Mouse (Mus musculus) left cerebral cortex, adult 8-10 months (tissue): Measurements from ENCODE around the gene Ell. TPM values are rescaled to one million over a fixed set of nuclear protein-coding genes. Genes with fewer than 3 reads are reported as not detected.

ENCODE experiments used
- DNase-seq, 2 experiments: peaks; one replicate each; pipeline ENCODE4 v3.0.0; 2022; ENCODE audit warnings: low spot score in 2 of 2
- total RNA-seq, 4 experiments: library from RNA; stranded (reverse); gene quantifications; 2 replicates each; pipeline ENCODE4 v1.2.4; 2022

Gene Ell
- total RNA-seq, 4 experiments from 2014 or later, result 17.6 to 25.3 (median 19.2) TPM

DNA sequence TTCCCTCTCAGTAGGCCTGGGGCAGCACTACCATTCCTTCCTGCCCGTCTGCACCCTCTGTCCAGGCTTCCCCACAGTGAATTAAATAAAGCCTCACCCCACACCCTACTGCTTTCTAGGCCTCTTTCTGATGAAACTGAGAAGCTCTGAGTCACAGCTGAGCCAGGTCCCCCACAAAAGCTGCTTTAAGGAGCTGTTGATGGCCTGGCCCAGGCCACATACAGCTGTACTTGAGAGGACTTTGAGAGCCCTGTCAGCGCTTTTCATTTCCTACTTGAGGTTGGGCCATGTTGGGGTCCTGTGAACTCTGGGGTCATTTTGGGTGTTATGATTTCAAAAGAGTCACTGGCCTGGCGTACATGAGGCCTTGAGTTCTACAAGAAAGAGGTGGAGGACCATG, 4.0 kb upstream of the Ell start:
- DNase-seq, result no peak

DNA sequence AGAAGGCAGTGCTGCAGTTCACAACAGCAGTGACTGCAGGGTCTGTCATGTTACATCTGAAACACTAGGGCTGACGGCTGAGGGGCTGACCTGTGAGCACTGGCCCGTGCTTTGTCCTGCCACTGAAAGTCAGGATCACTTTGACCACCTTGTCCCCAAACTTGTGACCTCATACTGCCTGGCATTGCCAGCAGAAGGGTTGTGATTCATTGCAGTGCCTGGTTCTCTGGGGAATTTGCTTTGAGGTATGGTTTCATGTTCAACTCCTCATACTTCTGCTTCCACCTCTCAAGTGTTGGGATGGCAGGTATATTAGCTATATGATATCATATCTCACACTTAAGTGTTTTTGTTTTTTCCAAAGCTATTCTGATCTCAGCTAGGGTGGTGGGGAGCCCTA, 3.6 kb upstream of the Ell start:
- no peak for DNase-seq

DNA sequence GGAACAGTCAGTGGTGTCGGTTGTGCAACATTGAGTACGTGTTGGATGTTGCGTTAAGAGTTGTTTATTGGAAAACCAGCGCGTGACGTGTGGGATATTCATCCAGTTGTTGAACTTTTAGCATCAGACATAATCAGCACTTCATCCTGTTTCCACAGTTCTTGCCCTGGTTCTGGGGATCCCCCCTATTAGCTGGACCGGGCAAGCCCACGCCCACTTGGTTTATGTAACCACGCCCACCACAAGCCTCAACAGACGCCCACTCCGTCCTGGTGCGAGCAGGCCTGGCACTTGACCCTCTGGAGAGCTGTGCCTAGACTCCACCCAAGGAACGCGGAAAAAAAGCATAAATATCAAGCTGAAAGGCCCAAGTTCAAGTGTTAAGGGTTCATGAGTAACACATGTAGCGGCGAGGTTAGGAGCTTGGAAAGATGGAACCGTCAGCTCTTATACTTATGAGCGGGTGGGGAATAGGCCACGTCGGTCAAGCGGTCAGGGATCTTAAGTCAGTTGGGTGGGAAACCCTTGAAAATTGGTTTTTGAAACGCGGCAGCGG, 1.2 kb upstream of the Ell start:
- no peak for DNase-seq

DNA sequence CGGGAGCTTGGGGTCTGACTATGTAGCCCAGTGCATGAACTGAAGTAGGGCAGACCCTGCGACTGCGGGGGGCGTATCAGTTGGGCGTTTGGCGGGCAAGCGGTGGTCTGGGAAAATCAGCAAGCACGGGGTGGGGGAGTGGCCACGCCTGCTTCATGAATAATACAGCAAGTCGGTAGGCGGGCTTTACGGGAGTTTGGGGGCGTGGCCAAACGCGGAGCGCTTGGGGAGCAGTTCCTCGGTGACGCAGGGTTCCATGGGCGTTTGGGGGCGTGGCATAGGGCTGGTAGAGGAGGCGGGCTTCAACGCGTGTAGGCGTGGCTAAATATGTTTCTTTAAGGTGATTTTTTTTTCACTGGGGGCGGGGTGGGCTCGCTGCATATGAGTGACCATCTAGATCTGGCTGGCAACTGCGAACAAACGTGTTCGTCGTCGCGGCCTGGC, 602 bp upstream of the Ell start:
- DNase-seq, result peak; percentile 97 to 99

DNA sequence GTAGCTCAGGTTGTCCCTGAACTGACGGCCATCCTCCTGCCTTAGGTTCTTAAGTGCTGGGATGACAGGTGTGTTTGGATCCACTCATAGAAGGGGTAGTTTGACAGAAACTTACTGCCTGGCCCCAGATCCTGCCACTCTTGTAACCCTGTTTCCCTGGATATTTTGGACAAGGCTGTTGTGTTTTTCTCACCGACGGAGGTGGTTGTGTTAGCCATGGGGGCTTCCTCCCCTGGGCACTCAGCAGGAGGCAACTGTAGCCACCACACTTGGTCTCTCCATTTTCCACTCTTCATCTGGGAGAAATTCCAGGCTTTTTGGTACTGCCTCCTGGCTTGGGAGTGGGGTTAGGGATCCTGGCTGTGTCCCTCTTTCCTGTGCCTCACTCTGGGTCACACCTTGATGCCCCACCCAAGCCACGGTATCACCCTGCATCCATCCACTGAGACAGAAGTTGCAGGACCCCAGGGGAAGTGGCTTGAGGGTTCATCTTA, 803 bp downstream of the Ell start:
- DNase-seq, result no peak

DNA sequence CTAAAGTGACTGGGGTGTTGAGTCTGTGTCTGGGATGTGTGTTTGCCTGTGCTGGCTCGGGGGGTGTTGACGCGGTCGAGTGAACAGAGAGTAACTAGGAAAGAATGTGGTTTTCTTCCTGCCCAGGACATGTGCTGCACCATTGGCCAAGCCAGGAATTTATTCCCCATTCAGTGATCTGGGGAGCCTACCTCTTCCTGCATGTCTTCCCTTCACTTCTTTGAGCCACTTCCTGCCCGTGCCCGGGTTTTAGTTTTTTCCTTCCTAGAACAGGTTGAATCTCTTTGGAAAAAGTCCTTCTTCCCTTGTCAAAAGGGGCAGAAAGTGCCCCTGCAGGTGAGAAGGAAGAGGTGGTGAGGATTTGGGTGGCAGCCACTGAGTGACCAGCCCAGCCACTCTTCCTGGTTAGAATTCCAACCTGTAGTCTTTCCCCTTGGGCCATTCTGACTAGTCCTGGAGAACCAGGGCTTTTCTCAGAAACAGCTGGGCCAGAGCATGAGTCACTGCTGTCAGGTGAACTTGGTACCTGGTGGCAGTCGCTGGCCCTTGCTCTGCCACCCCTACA, 1.3 kb downstream of the Ell start:
- no peak for DNase-seq

DNA sequence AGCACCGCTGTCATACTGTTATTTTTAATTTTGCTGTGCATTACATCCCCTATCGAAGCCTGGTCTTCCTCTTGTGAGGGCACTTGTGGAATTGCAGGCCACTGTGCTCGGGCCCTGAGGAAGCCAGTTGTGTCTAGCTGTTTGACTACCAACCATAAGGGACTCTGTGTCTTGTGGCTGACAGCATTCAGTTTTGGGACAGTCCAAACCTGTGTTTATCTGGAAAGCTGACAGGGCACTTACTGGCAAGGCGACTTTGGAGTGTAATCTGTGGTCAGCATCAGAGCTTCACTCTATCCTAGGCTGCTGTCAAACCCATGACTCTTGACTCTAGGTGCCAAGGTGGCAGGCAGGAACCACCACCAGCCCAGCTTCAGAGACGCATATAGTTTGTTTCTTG, 1.8 kb downstream of the Ell start:
- DNase-seq, result no peak

DNA sequence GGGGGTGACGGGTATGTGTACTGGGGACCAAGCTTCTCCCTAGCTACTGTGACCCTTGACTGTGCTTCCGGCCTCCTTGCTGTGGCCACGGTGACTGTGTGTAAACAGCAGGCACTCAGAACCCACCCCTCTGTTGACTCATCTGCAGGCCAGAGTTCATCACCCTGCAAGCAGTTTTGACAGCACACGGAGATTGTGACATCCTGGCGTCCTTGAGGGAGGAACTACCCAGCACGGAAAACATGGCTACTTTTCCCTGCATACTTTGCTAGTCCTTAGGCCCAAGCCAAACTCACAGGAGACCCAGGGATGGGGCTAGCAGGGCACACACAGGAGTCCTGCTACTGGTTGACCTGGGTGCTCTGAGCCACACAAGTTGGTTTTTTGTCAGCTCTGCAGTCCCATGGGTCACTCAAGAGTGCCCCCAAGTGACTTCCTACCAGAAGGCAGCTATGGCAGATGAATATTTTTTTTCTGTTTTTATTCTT, 5.0 kb downstream of the Ell start:
- DNase-seq, result no peak

DNA sequence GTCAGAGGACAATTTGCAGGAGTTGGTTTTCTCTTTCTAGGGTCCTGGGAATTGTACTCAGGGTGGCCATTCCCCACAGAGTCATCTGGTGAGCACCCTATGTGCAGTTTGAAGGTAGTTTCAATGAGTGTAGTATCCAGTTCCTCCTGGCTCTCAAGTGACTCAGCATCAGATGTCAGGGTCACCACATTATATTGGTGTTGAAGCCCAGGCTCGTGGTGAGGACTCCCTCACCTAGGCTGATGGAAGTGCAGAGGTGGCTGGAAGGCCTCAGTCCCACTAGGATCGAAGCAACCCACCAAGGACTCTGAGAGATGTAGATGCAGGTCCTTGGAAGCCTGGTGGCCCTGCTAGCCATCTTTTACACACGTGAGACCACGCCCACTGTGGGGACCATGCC, 7.2 kb downstream of the Ell start:
- DNase-seq, result no peak

DNA sequence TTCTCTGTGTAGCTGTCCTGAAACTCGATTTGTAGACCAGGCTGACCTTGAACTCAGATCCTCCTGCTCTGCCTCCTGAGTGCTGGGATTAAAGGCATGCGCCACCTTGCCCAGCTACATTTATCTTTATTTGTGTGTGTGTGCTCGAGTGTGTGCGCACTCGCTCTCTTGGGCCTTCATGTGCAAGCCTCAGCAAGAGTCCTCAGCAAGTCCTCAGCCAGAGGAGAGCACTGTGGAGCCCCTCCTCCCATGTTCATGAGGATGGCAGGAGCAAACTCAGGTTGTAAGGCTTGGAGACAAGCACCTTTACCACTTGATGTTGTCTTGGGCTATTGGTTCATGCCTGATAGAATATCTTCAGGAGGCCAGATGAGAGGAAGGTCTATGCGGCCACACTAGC, 8.5 kb downstream of the Ell start:
- DNase-seq, result no peak

DNA sequence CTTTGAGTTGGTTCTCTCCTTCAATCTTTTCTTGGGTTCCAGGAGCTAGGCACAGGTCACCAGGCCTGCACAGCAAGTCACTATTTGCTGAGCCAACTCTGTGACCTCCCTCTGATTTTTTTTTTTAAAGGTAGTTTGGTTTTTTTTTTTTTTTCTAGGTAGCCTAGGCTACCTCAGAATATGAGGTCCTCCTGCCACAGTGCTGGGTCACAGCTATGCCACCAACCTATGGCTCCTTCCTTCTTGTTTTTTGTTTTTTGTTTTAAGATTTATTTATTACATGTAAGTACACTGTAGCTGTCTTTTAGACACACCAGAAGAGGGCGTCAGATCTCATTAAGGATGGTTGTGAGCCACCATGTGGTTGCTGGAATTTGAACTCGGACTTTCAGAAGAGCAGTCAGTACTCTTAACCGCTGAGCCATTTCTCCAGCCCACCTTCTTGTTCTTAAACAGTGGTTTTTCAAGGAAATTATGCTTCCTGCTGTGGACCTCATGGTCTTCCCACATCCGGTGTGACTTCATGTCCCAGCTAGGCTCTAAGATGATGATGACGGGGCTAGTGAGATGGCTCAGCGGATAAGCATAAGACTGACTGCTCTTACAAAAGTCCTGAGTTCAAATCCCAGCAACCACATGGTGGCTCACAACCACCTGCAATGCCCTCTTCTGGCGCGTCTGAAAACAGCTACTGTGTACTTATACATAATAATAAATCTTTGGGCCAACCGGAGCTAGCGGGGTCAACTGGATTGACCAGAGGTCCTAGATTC, 10.3 kb downstream of the Ell start:
- DNase-seq, result no peak

DNA sequence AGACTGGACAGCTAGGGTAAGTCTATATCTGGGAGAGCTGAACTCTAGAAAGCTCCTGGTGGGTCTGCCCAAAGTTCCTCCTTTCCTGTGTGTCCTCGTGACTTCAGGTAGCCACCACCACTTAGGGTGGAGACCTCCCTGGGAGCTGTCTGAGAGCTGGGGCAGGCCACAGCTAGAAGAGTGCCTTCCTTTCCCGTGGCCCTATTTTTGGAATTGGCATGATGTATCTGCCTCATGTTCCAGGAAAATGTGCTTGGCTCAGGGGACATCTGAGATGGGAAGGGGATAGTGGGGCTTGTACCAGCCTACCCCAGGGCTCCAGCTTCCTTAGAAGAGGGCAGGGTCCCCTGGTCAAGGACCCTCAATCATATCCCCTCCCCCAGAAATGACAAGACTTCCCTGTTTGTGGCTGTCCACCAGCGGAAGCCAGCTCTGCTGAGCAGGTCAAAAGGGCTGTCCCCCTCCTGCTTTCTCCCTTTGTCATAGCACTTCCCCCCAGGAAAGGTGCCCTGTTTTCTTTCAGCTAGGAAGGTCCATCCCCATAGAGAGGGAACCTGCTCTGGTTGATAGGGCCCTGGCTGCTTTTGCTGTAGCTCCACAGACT, 12.4 kb downstream of the Ell start:
- DNase-seq, result no peak

DNA sequence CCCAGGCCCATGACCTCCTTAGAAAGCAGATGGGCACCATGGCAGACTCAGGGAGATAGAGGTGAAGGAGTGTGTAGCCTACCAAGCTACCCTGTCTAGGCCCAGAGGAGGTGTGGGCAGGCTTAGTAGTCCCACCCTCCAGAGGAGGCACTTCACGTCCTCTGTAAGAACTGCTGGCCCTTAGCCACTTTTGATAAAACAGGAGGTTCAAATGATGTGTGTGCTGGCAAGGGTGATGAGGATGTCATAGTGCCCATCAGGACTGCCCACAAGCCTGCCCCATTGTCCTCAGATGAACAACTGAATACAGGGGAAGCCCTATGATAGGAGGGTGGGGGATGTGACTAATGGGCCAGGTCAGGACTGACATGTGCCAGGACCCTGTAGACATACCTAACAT, 13.6 kb downstream of the Ell start:
- no peak for DNase-seq

DNA sequence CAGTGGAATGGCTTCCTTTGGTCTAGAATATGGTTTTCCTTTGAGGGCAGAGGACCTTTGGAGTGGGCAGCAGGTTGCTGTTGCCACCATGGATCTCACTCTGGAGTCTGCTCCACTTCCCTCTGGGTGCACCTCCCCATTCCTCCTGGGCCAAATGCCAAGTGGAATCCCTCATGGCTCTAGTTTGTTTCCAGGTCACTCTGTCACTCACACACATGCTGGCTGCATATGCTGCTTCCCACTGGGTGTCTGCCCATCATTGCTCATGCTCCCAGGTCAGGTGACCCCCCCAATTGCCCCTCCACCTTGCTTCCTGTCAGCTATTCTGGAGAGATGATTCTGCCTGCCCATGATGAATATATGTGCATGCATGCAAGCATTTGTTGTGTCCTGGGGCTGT, 14.5 kb downstream of the Ell start:
- DNase-seq, result no peak

DNA sequence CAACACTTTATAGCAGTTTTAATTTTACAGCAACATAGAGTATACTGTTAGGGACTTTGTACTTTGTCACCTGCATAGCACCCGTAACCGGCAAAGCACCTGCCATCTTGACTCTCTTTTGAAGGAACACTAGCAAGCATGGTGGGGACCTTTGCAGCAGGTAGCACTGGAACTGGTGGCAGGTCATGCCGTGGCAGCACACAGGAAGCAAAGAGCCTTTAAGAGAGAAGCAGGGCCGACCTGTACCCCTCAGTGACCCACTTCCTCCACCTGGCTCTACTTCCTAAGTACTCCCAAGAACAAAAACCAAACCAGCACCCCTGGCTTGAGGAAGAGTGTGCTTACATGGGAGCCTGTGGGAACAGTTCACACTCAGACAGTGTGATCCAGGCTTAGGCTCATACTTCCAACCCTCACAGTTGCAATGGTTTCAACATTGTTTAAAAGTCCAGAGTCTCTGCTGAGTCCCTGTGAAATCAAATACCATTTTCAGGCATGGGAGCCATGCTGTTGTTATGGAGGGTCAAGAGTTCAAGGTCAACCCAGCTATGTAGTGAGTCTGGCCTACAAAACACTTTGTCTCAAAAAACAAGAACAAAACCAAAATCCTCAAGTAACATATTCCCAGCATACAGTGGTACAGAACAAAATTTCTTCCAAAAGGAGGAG, 16.0 kb downstream of the Ell start:
- DNase-seq, result no peak

DNA sequence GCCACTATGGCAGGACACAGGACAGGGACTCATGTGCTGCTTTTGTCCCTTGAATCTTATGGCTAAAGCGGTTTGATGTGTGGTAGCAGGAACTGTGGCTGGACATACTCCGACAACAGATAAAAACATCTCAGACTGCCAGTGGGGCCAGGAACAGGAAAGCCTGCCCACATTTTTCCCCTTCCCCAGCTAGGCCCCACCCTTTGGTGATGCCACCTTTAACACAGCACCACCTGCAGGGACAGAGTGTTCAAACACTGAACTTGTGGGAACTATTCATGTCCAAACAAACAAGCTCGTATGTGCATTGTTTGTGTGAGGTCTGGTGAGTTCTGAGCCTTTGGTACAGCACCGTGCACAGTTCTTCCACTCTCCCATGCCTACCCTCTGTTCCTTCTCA, 19.1 kb downstream of the Ell start:
- no peak for DNase-seq

DNA sequence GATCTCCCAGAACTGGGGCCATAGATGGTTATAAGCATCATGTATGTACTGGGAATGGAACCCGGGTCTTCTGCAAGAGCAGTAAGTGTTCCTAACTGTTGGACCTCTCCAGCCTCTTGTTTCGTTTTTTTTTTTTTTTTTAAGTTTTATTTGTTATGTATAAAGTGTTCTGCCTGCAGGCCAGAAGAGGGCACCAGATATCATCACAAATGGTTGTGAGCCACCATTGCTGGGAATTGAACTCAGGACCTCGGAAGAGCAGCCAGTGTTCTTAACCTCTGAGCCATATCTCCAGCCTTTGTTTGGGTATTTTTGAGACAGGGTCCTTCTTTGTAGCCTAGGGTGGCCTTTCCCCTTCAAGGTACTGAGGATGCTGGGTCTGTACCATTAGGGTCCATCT, 19.7 kb downstream of the Ell start:
- no peak for DNase-seq

DNA sequence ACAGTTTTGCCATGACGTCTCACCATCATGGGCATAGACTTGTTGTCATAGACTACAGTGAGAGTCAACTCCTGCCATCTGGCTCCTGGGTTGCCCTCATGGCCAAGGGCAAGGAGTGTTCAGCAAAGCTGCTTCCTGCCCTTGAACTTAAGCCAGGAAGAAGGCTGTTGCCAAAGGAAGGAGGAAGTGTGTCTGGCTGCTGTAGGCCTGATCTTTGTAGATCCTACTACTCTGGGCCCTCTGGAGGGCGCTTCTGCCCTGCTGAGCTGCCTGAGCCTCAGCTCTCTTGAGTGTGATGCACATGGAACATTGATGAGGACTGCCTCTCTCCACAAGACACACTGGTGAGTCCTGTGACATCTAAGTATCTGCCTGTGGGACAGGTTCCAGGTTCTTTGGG, 20.8 kb downstream of the Ell start:
- DNase-seq, result no peak

DNA sequence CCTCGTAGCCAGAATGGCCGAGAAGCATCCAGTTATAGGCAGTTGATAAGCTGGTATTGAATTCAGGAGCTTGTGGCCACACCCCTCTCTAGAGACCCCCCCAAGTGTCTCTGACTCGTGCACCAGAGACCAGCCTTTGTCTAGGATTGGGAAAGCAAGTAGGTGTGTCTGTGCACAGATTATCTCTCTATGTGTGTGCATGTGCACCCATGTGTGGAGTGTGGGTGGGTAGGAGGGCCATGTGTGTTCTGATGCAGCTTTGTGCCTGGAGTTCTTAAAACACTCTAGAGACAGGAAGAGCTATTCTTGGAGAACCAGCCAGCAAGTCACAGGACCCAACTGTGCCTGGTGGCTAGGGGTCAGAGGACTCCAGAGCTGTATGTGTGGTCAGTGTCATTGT, 21.3 kb downstream of the Ell start:
- DNase-seq, result no peak

DNA sequence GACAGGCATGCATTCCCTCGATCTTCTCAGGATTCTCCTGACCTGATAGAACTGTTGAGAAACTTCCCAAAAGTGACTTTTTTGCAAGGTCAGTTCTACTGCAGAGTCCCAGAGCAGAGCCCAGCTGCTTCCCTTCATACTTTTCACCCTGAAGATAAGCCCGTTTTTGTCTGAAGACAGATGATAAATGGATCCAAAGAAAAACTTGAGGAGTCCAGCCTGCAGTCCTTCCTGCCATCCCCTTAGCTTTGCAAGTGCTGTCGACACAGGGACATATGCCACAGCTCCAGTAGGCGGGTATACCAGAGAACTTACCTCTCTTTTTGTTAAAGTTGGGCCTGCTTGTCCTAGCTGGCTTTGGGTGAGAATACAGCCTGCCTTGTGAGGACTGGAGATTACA, 22.1 kb downstream of the Ell start:
- no peak for DNase-seq

DNA sequence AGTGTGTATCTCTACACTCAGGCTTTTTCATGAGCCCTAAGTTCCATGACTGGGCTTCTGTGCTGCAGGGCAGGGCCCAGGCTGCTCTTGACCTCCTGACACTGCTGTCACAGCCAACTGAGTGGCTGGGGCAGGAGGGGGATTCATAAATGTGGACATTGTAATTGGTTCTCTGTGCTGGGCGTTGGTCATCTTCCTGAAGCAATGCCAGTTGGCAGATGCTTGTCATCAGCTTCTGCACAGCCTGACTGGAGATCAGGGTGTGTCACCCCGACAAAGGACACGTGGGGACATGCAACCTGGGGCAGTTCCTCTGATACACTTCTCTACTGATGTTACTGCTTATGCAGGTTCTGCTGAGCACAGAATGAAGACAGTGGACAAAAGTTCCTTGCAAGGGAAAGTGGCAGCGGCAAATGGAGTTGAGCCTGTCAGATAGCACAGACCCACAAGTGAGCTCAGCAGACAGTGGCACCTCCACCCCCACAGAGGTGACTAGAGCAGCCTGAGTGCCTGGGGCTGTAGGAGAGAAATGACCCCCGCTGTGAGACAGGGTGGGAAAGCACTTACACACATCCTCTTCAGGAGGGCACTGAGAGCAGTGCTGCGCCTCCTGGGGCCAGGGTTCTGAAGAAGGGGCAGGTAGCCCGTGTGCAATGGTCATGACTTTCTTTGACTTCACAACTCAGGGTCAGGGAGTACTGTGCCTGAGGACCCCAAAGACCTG, 22.7 kb downstream of the Ell start:
- peak in 1 of 2 experiments; percentile 59 for DNase-seq
